Mouse (Mus musculus) induced T-regulatory cell, adult 2 months (primary cell): ENCODE measurements around the gene Nos1ap.

ENCODE experiments used
- DNase-seq: peaks from one replicate; pipeline ENCODE4 v3.0.0-alpha.2; 2012; ENCODE audit warnings: low read depth

Gene Nos1ap

GRCm38 (mm10) chr1:170588353-170588752, 1.3 kb downstream of the Nos1ap start:
- DNase-seq = no peak

GRCm38 (mm10) chr1:170586715-170587114, 2.9 kb downstream of the Nos1ap start:
- DNase-seq = no peak

GRCm38 (mm10) chr1:170583925-170584324, 5.7 kb downstream of the Nos1ap start:
- DNase-seq = no peak

- no peak for DNase-seq
These were observed 7.3 kb downstream of the Nos1ap start for GRCm38 (mm10) chr1:170582341-170582740.

GRCm38 (mm10) chr1:170580485-170581110, 9.1 kb downstream of the Nos1ap start:
- no peak for DNase-seq

GRCm38 (mm10) chr1:170579476-170579875, 10.2 kb downstream of the Nos1ap start:
- DNase-seq = no peak

- DNase-seq = no peak
These were observed 10.6 kb downstream of the Nos1ap start for GRCm38 (mm10) chr1:170579063-170579462.

- DNase-seq = no peak
These were observed 13.0 kb downstream of the Nos1ap start for GRCm38 (mm10) chr1:170576728-170577065.

GRCm38 (mm10) chr1:170576012-170576727, 13.5 kb downstream of the Nos1ap start:
- DNase-seq = no peak

GRCm38 (mm10) chr1:170573117-170573516, 16.5 kb downstream of the Nos1ap start:
- DNase-seq = no peak

GRCm38 (mm10) chr1:170566969-170567368, 22.7 kb downstream of the Nos1ap start:
- no peak for DNase-seq

GRCm38 (mm10) chr1:170566538-170566937, 23.1 kb downstream of the Nos1ap start:
- DNase-seq = no peak

- DNase-seq = no peak
These were observed 24.7 kb downstream of the Nos1ap start for GRCm38 (mm10) chr1:170564926-170565325.

- no peak for DNase-seq
These were observed 27.2 kb downstream of the Nos1ap start for GRCm38 (mm10) chr1:170562431-170562830.

GRCm38 (mm10) chr1:170560768-170561167, 28.9 kb downstream of the Nos1ap start:
- no peak for DNase-seq

- no peak for DNase-seq
These were observed 31.7 kb downstream of the Nos1ap start for GRCm38 (mm10) chr1:170557962-170558361.

- DNase-seq = no peak
These were observed 33.0 kb downstream of the Nos1ap start for GRCm38 (mm10) chr1:170556696-170557095.

GRCm38 (mm10) chr1:170554939-170555293, 34.7 kb downstream of the Nos1ap start:
- no peak for DNase-seq

GRCm38 (mm10) chr1:170554235-170554938, 35.3 kb downstream of the Nos1ap start:
- DNase-seq = no peak

GRCm38 (mm10) chr1:170550649-170551440, 38.8 kb downstream of the Nos1ap start:
- no peak for DNase-seq

- no peak for DNase-seq
These were observed 40.6 kb downstream of the Nos1ap start for GRCm38 (mm10) chr1:170549059-170549458.

- DNase-seq = no peak
These were observed 41.4 kb downstream of the Nos1ap start for GRCm38 (mm10) chr1:170548192-170548795.
